Mouse (Mus musculus) myocyte (in vitro differentiated cells): ENCODE data around the gene S100a13. TPM values are rescaled to one million over a fixed set of nuclear protein-coding genes. Genes with fewer than 3 reads are reported as not detected.

Source experiments
- H3K27me3 ChIP-seq: one replicate; pipeline ENCODE4 v1.6.1; 2011; ENCODE audit not compliant: control insufficient read depth, insufficient read depth, insufficient read length
- H3K36me3 ChIP-seq: one replicate; pipeline ENCODE4 v1.6.1; 2011; ENCODE audit not compliant: control insufficient read depth, insufficient read depth
- H3K4me2 ChIP-seq: one replicate; pipeline ENCODE4 v1.6.1; 2011; ENCODE audit warnings: low read depth, control low read depth
- H3K4me3 ChIP-seq: one replicate; pipeline ENCODE4 v1.5.1; 2011; ENCODE audit warnings: mild to moderate bottlenecking, control low read depth, moderate library complexity
- H3K79me2 ChIP-seq: one replicate; pipeline ENCODE4 v1.6.1; 2011; ENCODE audit not compliant: control insufficient read depth, insufficient read depth
- H3ac ChIP-seq: one replicate; pipeline ENCODE4 v1.6.1; 2011; ENCODE audit not compliant: control insufficient read depth, insufficient read length
- CEBPB ChIP-seq: IDR thresholded peaks from 2 replicates; pipeline ENCODE4 v1.6.1; 2011; ENCODE audit warnings: mild to moderate bottlenecking, moderate library complexity; ENCODE audit not compliant: poor library complexity, insufficient read depth, severe bottlenecking
- E2F4 ChIP-seq: IDR thresholded peaks from one replicate; pipeline ENCODE4 v1.6.1; 2011; ENCODE audit warnings: mild to moderate bottlenecking, control low read depth, moderate library complexity; ENCODE audit not compliant: insufficient read depth
- MAX ChIP-seq: IDR thresholded peaks from one replicate; pipeline ENCODE4 v1.6.1; 2011; ENCODE audit warnings: low read depth, mild to moderate bottlenecking, control low read depth
- MYOD1 ChIP-seq, 3 experiments: IDR thresholded peaks; one replicate each; pipeline ENCODE4 v1.6.1; 2011; ENCODE audit warnings: control low read depth in 2 of 3, low read depth in 2 of 3, mild to moderate bottlenecking in 2 of 3, moderate library complexity in 1 of 3; ENCODE audit not compliant: insufficient read length in 2 of 3, control insufficient read depth in 1 of 3
- MYOG ChIP-seq, 3 experiments: IDR thresholded peaks; one replicate each; pipeline ENCODE4 v1.6.1; 2011; ENCODE audit warnings: control low read depth in 2 of 3, low read depth in 2 of 3, mild to moderate bottlenecking in 2 of 3; ENCODE audit not compliant: insufficient read length in 2 of 3, control insufficient read depth in 1 of 3, insufficient read depth in 1 of 3
- POLR2A ChIP-seq: IDR thresholded peaks from one replicate; pipeline ENCODE4 v1.6.1; 2011; ENCODE audit warnings: low read depth, mild to moderate bottlenecking, control low read depth, moderate library complexity; ENCODE audit not compliant: insufficient read length
- POLR2AphosphoS2 ChIP-seq: IDR thresholded peaks from one replicate; pipeline ENCODE4 v1.6.1; 2011; ENCODE audit warnings: low read depth, control low read depth; ENCODE audit not compliant: insufficient read length
- REST ChIP-seq: IDR thresholded peaks from one replicate; pipeline ENCODE4 v1.6.1; 2011; ENCODE audit warnings: mild to moderate bottlenecking, control low read depth, moderate library complexity; ENCODE audit not compliant: insufficient read depth, insufficient read length
- SRF ChIP-seq: IDR thresholded peaks from one replicate; pipeline ENCODE4 v1.6.1; 2011; ENCODE audit warnings: low read depth; ENCODE audit not compliant: control insufficient read depth, insufficient read length
- TCF12 ChIP-seq: IDR thresholded peaks from one replicate; pipeline ENCODE4 v1.6.1; 2011; ENCODE audit warnings: mild to moderate bottlenecking, control low read depth; ENCODE audit not compliant: poor library complexity, insufficient read depth, severe bottlenecking
- TCF3 ChIP-seq: IDR thresholded peaks from one replicate; pipeline ENCODE4 v1.6.1; 2011; ENCODE audit warnings: low read depth, control low read depth; ENCODE audit not compliant: insufficient read length
- USF1 ChIP-seq: IDR thresholded peaks from one replicate; pipeline ENCODE4 v1.6.1; 2011; ENCODE audit warnings: low read depth, mild to moderate bottlenecking, control low read depth, moderate library complexity
- polyA plus RNA-seq: library from polyadenylated mRNA; unstranded; fragments of >200 nt; fragmentation: generic; extraction: Trizol; gene quantifications from one replicate; pipeline ENCODE4 v1.2.1, GENCODE M21; 2012; ENCODE audit warnings: missing spikeins

Gene S100a13
- polyA plus RNA-seq, 1 experiment = 106 TPM

DNA sequence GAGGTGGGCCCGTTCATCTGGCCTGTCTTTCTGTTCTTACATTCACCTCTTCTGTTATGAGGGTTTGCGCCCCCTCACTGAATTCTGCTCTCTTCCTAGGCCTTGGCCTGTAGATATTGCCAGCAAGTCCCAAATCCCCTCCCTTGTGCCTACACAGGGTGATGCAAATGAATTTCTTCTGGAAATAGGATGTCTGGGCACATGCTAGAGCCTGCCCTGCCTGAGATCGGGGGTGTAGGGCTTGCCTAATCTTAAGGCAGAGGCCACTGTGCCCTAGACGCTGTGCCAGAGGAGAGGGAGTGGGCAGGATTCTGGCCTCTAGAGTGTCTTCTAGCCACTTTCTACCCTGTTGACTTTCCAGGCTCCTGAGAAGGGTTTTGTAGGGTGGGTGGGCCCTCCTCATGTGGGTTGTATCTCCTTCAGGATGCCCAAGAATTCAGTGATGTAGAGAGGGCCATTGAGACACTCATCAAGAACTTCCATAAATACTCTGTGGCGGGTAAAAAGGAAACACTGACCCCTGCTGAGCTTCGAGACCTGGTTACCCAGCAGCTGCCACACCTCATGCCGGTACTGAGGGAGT, 13.1 kb downstream of the S100a13 start:
- H3K4me3 ChIP-seq = no peak overlapping the region
- H3K36me3 ChIP-seq = no peaks in the 10 kb centered on the region
- H3K79me2 ChIP-seq = no peaks in the 10 kb centered on the region
- H3K27me3 ChIP-seq = no peaks in the 10 kb centered on the region
- H3K4me2 ChIP-seq = no peak overlapping the region
- no peak overlapping the region for H3ac ChIP-seq
- TF ChIP-seq MYOD1 (IDR thresholded peaks at IDR 0.05; ENCODE audit: control insufficient read depth in 1 of 3, insufficient read length in 2 of 3, low read depth in 2 of 3) (no peak), SRF (no peak), REST (no peak)

DNA sequence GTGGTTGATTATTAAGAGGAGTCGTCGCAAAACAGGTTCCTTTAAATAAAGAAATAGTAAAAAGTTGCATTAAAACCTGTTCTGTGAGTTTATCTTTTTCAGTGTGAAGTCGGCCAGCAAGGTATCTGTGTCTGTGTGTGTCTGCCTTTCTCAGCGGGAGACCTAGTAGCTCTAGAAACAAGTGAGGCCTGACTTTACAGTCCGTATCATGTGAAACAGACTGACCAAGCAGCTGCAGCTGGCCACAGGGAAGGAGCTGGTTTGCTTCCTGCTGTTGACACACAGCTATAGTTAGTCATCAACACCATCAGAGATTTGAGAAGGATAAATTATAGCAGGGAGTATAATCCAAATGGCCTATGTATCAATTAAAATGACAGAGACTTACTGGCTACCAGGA, 17.5 kb downstream of the S100a13 start:
- H3K36me3 ChIP-seq = no peaks in the 10 kb centered on the region
- TF ChIP-seq CEBPB (no peak), USF1 (no peak), REST (no peak), MAX (no peak), MYOD1 (IDR thresholded peaks at IDR 0.05; ENCODE audit: control insufficient read depth in 1 of 3, insufficient read length in 2 of 3, low read depth in 2 of 3) (peak; percentile 16 to 70 (median 63)), POLR2AphosphoS2 (no peak), TCF12 (no peak), E2F4 (no peak), TCF3 (no peak), SRF (no peak), MYOG (IDR thresholded peaks at IDR 0.05; ENCODE audit: control insufficient read depth in 1 of 3, insufficient read depth in 1 of 3, insufficient read length in 2 of 3, low read depth in 2 of 3) (peak in 1 of 3 experiments; percentile 55)
- no peak overlapping the region for H3K4me2 ChIP-seq
- H3K27me3 ChIP-seq = no peaks in the 10 kb centered on the region
- no peak overlapping the region for H3ac ChIP-seq
- no peaks in the 10 kb centered on the region for H3K79me2 ChIP-seq
- no peak overlapping the region for H3K4me3 ChIP-seq

DNA sequence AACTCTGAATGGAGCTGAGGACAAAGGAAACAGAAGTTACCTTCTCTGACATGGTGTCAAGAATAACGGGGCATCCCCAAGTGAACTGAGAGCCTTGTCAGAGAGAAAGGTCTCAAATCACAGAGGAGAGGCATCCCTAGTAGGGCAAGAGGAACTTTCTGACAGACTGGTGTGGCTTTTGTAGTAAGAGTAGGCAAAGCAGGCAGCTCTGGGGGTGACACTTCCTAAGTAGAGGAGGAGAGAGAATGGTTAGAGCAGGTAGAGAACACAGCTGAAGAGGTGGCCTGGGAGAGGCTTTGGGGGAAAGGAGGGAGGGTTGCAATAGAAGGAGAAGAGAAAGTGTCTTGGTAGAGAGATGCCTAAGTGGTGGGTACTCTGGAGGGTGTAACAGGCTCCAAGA, 21.2 kb downstream of the S100a13 start:
- TF ChIP-seq TCF12 (no peak), SRF (no peak), MYOG (IDR thresholded peaks at IDR 0.05; ENCODE audit: control insufficient read depth in 1 of 3, insufficient read depth in 1 of 3, insufficient read length in 2 of 3, low read depth in 2 of 3) (no peak), USF1 (no peak), REST (no peak), CEBPB (no peak), POLR2A (no peak), MAX (no peak), E2F4 (no peak), TCF3 (no peak), POLR2AphosphoS2 (no peak), MYOD1 (IDR thresholded peaks at IDR 0.05; ENCODE audit: control insufficient read depth in 1 of 3, insufficient read length in 2 of 3, low read depth in 2 of 3) (no peak)
- H3K27me3 ChIP-seq = no peaks in the 10 kb centered on the region
- H3K36me3 ChIP-seq = no peaks in the 10 kb centered on the region
- H3K79me2 ChIP-seq = peaks cover 17% of the 10 kb centered on the region
- H3K4me3 ChIP-seq = no peak overlapping the region
- H3ac ChIP-seq = no peak overlapping the region
- H3K4me2 ChIP-seq = no peak overlapping the region

DNA sequence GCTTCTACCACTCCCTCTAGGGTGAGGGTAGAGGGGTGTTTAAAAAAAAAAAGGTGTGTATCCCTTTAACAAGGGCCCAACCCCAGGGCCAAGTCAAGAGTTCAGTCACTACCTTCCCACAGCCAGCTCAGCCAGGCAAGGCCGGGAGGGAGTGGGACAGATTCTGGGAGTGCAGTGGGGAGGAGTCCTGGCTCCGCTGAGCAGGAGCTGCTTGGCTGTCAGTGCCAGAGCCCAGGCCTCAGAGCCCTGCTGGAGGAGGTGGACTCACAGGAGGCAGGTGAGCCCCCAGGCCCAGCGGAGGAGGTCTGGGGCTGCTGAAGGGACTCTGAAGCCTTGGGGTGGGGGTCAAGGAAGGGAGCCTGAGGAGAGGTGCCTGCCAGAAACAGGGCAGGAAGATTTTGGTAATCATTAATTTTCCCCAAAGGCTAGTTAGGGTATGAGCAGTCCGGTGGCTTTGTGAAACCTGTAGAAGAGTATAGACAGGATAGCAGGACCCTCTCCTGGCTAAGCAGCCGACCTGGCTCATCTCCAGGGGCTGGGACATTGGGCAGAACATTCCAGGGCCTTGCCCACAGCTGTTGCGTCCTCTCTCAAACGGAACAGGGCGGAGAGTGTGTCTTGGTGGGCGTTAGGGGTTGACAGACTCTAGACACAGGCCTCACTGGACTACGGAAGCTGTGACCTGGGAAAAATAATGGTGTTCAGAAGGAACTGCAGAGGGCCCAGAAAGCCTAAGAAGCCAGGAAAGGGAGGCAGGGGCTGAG, 23.1 kb downstream of the S100a13 start, which contains the start of gene S100a16:
S100a16 (plus strand) TSS at position 114 of the 764 bp plus-strand sequence.
- H3K4me2 ChIP-seq = peak within 1 kb of the TSS; percentile 96
- H3K4me3 ChIP-seq = peak within 1 kb of the TSS; percentile 67

More for the DNA sequence above, 23.1 kb downstream of the S100a13 start, which contains the start of gene S100a16:
- peaks cover 22% of the 10 kb centered on the region for H3K79me2 ChIP-seq
- H3ac ChIP-seq = peak within 1 kb of the TSS; percentile 5
- TF ChIP-seq E2F4 (no peak), TCF3 (no peak), MYOD1 (IDR thresholded peaks at IDR 0.05; ENCODE audit: control insufficient read depth in 1 of 3, insufficient read length in 2 of 3, low read depth in 2 of 3) (peak; percentile 55 to 90 (median 83)), TCF12 (peak; percentile 27), MYOG (IDR thresholded peaks at IDR 0.05; ENCODE audit: control insufficient read depth in 1 of 3, insufficient read depth in 1 of 3, insufficient read length in 2 of 3, low read depth in 2 of 3) (peak; percentile 45 to 90 (median 77)), USF1 (no peak), POLR2AphosphoS2 (peak; percentile 66), REST (no peak), MAX (no peak), POLR2A (peak; percentile 76)
- no peaks in the 10 kb centered on the region for H3K27me3 ChIP-seq
- H3K36me3 ChIP-seq = no peaks in the 10 kb centered on the region
